Mouse (Mus musculus): ENCODE data around the gene Slc22a3.
A peak's percentile ranks its signal among the peaks of the same experiment; 100 is the strongest.

The Slc22a3 gene

DNA sequence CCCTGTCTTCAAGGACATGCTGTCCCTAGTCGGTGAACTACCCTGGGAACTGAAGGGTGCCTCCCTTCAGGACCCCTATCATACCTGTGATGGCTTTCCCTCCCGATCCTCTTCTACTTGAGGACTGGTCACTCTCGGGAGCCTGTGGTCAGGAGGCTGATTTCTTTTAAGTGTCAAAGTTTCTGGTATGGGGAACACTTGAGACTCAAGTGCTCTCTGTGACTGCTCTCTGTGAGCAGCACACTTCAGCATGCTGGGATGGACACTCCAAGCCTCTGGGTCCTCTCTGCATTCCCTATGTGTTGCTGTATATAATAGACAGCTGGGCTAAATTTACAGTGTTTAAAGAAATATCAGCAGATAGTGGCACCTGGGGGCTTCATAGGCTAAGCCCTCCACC is 39.9 kb downstream of the Slc22a3 start:
- DNase-seq (ENCODE audit: low spot score in 2 of 2) = no peak

DNA sequence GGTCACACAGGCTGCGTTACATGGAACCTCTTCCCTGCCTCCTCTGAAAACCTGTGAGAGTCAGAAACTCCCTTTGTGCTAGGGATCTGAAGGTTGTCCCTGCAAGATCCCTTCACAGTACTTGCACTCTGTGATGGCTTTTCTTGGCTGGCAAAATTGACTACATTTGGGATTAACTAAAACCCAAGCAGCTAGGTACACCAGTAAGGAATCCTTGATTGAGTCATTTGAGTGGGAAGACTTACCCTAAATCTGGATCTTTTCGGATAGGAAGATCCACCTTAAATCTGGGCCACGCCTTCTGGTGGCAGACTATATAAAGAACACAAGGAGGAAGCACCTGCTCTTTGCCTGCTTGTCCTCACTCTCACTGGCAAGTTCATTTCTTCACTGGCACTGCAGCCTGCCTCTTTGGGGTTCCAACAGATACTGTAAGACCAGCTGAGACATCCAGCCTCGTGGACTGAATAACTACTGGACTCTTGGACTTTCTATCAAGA is 41.0 kb downstream of the Slc22a3 start:
- DNase-seq (ENCODE audit: low spot score in 2 of 2) = no peak

DNA sequence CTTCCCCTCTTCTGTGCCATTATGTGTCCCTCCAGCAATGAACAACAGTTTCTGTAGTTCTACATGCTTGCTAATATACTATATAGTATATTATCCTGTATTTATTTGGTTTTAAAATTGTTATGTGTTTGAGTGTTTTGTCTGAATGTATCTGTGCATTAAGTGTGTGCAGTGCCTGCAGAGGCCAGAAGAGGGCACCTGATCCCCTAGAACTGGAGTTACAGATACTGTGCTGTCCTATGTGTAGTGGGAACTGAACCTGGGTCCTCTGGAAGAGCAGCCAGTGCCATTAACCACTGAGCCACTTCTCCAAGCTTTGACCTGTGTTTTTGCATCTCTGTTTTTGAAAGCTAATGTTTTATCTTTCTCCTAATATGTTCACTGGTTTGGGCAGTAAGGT is 46.3 kb downstream of the Slc22a3 start:
- no peak for DNase-seq (ENCODE audit: low spot score in 2 of 2)

- DNase-seq (ENCODE audit: low spot score in 2 of 2) = peak; percentile 14 to 55
These were observed 52.2 kb downstream of the Slc22a3 start for GRCm38 (mm10) chr17:12455143-12455790.

- no peak for DNase-seq (ENCODE audit: low spot score in 2 of 2)
These were observed 53.8 kb downstream of the Slc22a3 start for GRCm38 (mm10) chr17:12453691-12454090.

DNA sequence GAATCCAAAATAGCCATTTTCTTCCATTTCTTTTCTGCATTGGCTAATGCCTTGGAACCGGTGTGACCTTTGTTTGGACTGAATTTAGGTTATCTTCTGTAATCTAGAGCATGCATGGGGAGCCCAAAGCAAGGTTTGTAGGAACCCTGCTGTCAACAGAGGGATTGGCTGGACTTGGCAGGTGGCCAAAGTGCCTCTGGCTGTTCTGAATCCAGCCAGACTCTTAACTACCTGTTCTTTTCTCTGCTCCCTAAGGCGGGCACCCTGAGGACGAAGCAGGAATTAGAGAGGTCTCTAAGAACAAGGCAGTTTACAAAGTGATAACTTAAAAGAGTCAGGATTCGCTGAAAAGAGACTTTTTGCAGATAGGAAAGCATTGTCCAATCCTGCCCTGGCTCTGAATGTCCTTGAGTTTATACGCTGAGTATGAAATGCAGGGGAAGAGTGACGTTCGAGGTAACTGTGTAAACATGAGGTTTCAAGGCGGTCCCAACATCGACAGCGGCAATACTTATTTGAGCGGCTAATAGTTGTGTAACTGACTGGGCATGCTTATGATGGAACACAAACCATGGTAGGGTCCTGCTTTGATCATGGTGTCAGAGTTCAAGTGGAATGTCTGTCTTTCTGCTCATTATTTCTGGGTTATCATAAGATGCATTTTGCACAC is 54.5 kb downstream of the Slc22a3 start:
- no peak for DNase-seq (ENCODE audit: low spot score in 2 of 2)

DNA sequence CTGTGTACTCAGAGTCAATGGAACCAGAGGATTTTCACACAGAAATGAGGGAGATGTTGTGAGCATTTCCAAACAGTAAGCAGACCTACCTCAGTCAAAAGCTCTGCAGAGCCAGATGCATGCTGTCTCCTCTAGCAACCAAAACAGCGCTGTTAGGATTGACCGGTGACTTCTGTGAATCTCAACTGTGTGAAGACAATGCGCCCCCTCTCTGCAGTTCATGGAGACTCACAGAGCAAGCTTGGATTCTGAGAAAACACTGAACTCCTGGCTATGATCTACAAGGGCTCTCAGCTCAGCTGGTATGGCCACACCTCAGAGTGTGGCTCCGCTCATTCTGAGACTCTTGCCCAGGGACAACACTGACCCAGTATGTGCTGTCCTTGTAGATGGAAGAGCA is 56.3 kb downstream of the Slc22a3 start:
- no peak for DNase-seq (ENCODE audit: low spot score in 2 of 2)

- DNase-seq (ENCODE audit: low spot score in 2 of 2) = no peak
These were observed 62.9 kb downstream of the Slc22a3 start for GRCm38 (mm10) chr17:12444561-12444960.

DNA sequence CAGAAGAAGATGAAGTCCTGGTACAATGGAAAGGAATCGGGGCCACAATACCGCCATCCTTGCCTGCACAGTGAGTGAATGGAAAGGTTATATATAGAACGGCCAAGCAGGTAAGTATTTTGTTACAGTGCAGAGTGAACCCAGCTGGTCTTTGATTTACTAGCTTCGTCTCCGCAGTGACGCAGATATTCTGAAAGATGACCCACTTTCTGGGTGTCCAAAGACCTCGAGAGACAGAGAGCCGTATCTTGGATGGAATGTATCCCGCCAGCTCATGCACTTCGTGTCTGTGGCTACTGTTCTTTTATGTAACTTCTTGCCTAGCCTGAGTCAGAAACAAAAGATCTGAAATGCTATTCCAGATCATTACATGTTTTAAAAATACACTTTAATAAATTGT is 69.7 kb downstream of the Slc22a3 start:
- no peak for DNase-seq (ENCODE audit: low spot score in 2 of 2)

- no peak for DNase-seq (ENCODE audit: low spot score in 2 of 2)
These were observed 75.8 kb downstream of the Slc22a3 start for GRCm38 (mm10) chr17:12431707-12432106.

GRCm38 (mm10) chr17:12428369-12428768 is 79.1 kb downstream of the Slc22a3 start:
- DNase-seq (ENCODE audit: low spot score in 2 of 2) = no peak

DNA sequence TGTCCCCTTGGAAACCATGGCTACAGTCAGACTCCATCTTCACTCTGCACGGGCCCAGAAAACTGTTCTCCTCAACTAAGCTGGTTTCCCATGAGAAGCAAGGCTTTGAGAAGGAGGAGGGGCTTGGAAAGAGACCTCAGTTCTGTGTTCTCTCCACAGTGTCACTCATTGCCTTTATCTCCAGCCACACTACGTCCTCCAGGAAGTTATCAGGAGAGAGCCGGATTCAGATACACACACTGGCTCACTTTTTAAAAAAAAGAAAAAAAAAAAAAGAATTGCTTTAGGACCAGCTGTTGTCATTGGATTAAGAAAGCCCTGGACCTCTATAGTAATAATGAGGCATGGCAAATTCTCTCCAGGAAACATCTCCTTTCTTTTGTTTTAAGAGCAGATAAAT is 80.3 kb downstream of the Slc22a3 start:
- no peak for DNase-seq (ENCODE audit: low spot score in 2 of 2)

DNA sequence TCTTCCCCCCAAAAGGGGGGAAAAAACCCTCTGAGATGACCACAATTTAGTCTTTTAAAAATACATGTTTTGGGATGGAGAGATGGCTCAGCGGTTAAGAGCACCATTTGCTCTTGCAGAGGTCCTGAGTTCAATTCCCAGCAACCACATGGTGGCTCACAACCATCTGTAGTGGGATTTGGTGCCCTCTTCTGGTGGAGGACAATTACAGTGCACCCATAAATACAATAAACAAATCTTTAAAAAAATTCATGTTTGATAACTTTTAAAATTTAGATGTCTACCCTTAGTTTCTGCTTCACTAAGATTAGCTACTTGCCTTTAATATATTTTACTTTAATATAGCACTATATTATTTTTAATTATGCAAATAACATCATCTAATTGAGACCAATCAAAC is 85.4 kb downstream of the Slc22a3 start:
- DNase-seq (ENCODE audit: low spot score in 2 of 2) = no peak

DNA sequence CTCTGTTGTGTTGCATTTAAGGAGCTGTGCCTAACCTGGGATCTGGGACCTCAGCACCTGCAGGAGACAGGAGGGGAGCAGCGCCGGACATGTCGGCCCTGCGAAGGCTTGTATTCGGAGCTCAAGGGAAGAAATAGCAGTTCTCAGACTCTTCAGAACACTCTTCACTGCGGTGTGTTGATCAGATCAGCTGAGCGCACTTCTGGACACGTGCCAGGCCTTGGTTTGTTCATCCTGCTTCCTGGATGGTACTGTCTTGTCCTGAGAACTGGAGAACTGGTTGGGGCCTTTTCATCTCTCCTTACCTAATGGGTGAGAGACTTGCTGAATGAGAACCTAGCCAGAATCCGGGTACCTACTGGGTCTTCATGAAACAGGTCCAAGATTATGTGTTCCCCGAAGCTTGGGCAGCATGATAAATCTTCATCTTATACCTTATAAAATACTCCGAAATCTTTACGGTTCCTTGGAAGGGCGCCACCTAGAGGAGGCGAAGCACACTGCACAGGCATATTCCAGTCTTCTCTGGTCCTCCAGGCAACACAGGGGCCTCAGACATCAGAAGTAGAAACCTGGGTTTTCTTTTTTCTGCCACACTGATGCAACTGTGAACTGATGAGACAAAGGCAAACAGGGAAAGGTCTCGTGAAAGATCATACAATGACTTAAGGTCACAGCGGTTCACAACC is 86.5 kb downstream of the Slc22a3 start:
- peak; percentile 8 to 53 for DNase-seq (ENCODE audit: low spot score in 2 of 2)

GRCm38 (mm10) chr17:12419491-12420079 is 87.9 kb downstream of the Slc22a3 start:
- no peak for DNase-seq (ENCODE audit: low spot score in 2 of 2)

DNA sequence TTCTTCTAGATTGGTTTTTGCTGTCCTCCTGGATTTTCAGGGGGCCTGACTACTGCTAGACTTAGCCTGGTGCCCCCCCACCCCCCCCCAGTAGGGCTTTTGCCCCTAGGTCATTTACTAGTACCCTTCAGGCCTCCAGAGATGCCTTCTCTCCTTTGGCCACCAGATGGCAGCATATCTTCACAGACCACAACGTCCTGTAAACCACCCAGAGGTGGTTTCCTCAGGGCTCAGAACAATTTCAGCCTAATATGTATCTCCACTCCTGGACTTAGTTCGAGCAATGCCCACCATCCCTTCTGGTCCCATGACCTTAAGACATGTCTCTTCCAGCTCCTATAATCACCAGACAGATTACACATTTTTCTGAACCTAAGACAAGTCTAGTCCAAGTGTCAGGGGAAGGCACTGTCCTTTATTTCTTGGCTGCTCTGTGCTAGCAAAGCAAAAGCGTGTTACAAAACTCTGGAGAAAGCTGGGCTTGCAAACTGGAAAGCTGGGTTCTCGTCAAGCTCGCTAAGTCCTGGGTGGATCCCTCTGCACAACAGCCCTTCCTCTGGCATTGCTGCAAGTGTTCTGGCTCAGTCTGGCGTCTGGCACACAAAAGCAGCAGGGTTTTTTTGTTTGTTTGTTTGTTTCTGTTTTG is 91.1 kb downstream of the Slc22a3 start:
- DNase-seq (ENCODE audit: low spot score in 2 of 2) = peak; percentile 50 to 82

- DNase-seq (ENCODE audit: low spot score in 2 of 2) = no peak
These were observed 91.8 kb downstream of the Slc22a3 start for GRCm38 (mm10) chr17:12415741-12416140.

DNA sequence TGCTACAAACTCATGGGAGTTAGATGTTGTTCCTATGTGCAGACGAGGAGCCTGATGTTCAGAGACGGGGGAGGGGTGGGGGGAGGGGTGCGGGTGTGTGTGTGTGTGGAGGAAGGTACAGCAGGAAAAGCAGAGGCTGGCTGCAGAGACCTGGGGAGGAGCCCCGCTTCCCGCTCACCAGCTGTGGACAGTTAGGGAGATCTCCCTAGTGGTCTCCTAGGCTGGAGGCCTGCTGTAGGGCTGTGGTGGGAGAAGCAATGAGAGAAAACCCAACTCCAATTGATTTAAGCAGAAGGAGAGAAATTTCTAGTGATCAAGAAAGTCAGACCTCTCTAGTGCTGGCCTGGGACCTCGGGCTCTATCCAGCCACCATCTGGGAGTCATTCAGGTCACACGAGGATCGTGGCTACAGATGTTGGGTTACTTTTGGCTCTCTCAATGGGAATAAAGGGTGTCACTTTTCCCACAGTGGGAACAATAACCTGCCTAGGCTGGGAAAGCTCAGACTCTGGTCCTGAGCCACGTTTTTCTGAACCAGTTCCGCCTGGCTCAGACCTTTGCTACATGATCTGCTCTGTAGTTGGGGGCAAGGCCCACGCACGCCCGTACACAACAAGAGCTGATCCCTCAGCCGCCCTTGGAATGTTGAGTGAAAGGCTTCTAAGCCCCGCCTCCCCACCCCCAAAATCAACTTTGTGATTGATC is 92.3 kb downstream of the Slc22a3 start:
- DNase-seq (ENCODE audit: low spot score in 2 of 2) = no peak

DNA sequence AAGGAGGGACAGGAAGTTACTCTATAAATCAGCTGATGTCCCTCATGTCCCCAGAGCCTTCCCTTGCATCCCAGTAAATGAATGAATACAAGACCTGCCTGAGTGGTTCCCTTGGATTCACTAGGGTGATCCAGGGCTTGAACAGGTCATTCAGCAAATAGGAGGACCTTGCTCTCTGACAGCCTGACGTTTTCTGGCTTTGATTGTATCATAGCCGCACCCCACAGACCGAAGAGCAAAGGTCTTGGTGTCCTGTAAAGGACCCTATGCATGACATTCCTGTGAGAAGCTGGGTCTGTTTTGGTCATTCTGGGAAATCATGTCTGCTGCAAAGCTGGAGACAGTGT is 94.6 kb downstream of the Slc22a3 start:
- no peak for DNase-seq (ENCODE audit: low spot score in 2 of 2)

DNA sequence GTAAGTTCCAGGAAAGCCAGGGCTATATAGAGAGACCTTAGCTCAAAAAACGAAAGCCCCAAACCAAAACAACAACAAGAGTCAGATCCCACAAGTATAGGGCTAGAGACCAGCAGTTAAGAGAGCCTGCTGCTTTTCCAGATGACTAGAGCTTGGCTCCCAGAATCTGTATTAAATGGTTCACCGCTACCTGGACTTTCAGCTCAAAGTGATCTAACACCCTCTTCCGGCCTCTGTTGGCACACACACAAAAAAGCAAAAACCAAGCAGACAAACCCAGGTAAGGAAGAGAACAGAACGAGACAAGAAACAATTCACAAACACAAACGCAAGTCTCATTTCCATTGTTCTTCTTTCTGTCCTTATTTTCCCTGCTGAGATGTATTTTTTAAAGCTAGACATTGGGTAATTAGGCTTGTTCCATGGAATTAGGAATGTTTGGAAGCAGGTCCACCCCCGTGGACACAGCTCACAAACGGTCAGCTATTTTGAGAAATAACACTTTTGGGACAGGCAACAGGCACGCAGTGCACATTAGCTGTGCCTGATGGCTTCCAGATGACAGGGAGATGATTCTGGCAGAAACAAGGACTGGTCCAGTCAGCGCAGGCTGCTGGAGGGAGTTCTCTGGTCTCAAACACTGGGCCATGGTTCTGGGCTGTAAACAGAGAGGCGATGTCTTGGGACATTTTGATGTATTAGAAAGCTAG is 95.2 kb downstream of the Slc22a3 start:
- DNase-seq (ENCODE audit: low spot score in 2 of 2) = no peak
